Mouse (Mus musculus) embryonic facial prominence, embryonic 15.5 days (tissue): ENCODE results near the gene Tbc1d4. TPM values are rescaled to one million over a fixed set of nuclear protein-coding genes. Genes with fewer than 3 reads are reported as not detected.

Experiments used
- ATAC-seq: fragments of 200-750 bp; cut with Nextera tagmentation; 2 replicates; pipeline ENCODE4 v1.8.0; 2017; ENCODE audit warnings: low read depth, moderate TSS enrichment; ENCODE audit not compliant: insufficient number of reproducible peaks, low FRiP score, low TSS enrichment
- H3K27ac ChIP-seq: fragments of 300-500 bp; sonication (generic); replicated peaks from 2 replicates; pipeline ENCODE4 v1.5.1; 2015; ENCODE audit warnings: mild to moderate bottlenecking, inconsistent platforms
- H3K27me3 ChIP-seq: fragments of 300-500 bp; sonication (generic); 2 replicates; pipeline ENCODE4 v1.6.1; 2015; ENCODE audit warnings: inconsistent platforms
- H3K36me3 ChIP-seq: fragments of 300-500 bp; sonication (generic); 2 replicates; pipeline ENCODE4 v1.6.1; 2015; ENCODE audit warnings: mild to moderate bottlenecking, inconsistent platforms
- H3K4me1 ChIP-seq: fragments of 300-500 bp; sonication (generic); 2 replicates; pipeline ENCODE4 v1.6.1; 2015; ENCODE audit warnings: inconsistent platforms
- H3K4me2 ChIP-seq: fragments of 300-500 bp; sonication (generic); replicated peaks from 2 replicates; pipeline ENCODE4 v1.6.1; 2015; ENCODE audit warnings: mild to moderate bottlenecking, inconsistent platforms
- H3K4me3 ChIP-seq: fragments of 300-500 bp; sonication (generic); replicated peaks from 2 replicates; pipeline ENCODE4 v1.5.1; 2015; ENCODE audit warnings: mild to moderate bottlenecking, inconsistent platforms
- H3K9ac ChIP-seq: fragments of 300-500 bp; sonication (generic); 2 replicates; pipeline ENCODE4 v1.6.1; 2015; ENCODE audit warnings: inconsistent platforms
- H3K9me3 ChIP-seq: fragments of 300-500 bp; sonication (generic); replicated peaks from 2 replicates; pipeline ENCODE4 v1.6.1; 2016; ENCODE audit warnings: inconsistent platforms
- WGBS: fragments of 180-500 bp; shearing (Covaris S2); methylation state at CpG from one replicate; pipeline ENCODE4 v1.1.7; 2015; 5-methylcytosine and 5-hydroxymethylcytosine counted together
- polyA plus RNA-seq: library from polyadenylated mRNA; unstranded; fragments of >200 nt; fragmentation: Nextera tagmentation; extraction: Ambion mirVana; gene quantifications from 2 replicates; pipeline ENCODE4 v1.2.1, GENCODE M21; 2015

Gene Tbc1d4
- polyA plus RNA-seq, 1 experiment from 2014 or later, result 15.1 TPM

DNA sequence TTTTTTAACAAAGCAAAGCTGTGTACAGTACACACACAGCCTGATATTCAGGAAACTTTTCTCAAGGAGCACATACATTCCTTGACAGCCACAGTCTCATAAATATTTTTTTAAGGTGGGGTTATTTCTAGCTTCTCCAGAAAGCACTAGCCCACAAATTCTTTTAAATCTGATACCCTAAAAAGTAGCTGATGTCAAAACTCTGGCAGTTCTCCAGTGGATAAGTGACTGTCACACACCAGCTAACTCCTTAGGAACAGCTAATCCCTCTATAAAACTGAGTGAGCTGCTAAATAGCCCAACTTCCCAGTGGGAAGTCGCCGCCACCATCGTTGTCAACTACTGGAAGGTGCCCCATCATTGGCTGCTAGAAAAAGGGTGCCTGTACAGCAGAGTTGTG is 43.3 kb downstream of the Tbc1d4 start:
- no peaks in the 10 kb centered on the region for H3K36me3 ChIP-seq
- 75% methylated on average over 3 of the region's 3 CpGs for WGBS
- H3K4me1 ChIP-seq, result no peaks in the 10 kb centered on the region
- no peak for ATAC-seq
- H3K4me2 ChIP-seq, result no peak overlapping the region
- no peaks in the 10 kb centered on the region for H3K9me3 ChIP-seq
- no peaks in the 10 kb centered on the region for H3K27me3 ChIP-seq
- no peak overlapping the region for H3K4me3 ChIP-seq
- H3K9ac ChIP-seq, result no peak overlapping the region
- H3K27ac ChIP-seq, result no peak overlapping the region

DNA sequence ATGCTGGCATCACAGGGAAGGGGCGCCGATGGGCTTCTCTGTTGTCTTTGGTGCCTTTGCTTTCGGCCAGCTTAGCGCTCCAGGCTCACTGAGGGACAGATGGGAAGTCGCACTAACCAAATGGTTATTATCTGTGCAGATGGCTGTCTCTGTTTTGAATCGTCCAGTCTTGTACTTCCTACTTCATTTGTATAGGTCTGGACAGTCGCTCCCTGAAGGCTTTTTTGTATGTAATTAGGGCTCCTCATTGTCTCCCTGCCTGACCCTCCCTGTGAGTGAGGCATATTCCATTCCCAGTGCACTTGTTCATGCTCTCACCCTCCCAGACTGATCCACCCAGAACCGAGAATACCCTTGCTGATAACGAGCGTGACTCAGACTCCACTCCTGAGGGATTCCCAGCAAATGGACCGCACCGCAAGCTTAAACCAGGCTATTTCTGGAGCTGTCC is 47.7 kb downstream of the Tbc1d4 start:
- Histone ChIP-seq H3K4me2 (no peak overlapping the region), H3K27me3 (no peaks in the 10 kb centered on the region), H3K4me3 (no peak overlapping the region), H3K4me1 (no peaks in the 10 kb centered on the region), H3K27ac (no peak overlapping the region), H3K36me3 (no peaks in the 10 kb centered on the region), H3K9ac (no peak overlapping the region), H3K9me3 (no peaks in the 10 kb centered on the region)
- 65% methylated on average over 12 of the region's 12 CpGs for WGBS
- ATAC-seq, result no peak

DNA sequence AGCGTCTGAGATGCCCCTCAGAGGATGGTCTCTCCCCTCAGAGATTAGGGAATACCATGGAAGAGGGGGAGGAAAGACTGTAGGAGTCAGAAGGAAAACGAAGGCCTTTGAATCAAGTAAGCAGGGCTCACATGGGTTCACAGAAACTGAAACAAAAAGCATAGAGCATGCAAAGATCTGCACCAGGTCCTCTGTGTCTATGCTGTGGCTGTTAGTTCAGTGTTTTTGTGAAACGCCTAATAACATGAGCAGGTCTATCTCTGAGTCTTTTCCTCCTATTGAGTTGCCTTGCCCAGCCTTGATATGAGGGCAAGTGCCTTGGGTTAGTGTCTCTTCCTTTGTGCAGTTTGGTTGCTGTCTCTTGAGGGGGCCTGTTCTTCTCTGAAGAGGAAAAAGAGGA is 49.5 kb downstream of the Tbc1d4 start:
- WGBS, result 84% methylated on average over 3 of the region's 3 CpGs
- no peak overlapping the region for H3K4me3 ChIP-seq
- no peak for ATAC-seq
- H3K4me2 ChIP-seq, result no peak overlapping the region
- H3K9me3 ChIP-seq, result no peaks in the 10 kb centered on the region
- no peaks in the 10 kb centered on the region for H3K27me3 ChIP-seq
- H3K27ac ChIP-seq, result no peak overlapping the region
- H3K36me3 ChIP-seq, result no peaks in the 10 kb centered on the region
- H3K9ac ChIP-seq, result no peak overlapping the region
- H3K4me1 ChIP-seq, result no peaks in the 10 kb centered on the region

DNA sequence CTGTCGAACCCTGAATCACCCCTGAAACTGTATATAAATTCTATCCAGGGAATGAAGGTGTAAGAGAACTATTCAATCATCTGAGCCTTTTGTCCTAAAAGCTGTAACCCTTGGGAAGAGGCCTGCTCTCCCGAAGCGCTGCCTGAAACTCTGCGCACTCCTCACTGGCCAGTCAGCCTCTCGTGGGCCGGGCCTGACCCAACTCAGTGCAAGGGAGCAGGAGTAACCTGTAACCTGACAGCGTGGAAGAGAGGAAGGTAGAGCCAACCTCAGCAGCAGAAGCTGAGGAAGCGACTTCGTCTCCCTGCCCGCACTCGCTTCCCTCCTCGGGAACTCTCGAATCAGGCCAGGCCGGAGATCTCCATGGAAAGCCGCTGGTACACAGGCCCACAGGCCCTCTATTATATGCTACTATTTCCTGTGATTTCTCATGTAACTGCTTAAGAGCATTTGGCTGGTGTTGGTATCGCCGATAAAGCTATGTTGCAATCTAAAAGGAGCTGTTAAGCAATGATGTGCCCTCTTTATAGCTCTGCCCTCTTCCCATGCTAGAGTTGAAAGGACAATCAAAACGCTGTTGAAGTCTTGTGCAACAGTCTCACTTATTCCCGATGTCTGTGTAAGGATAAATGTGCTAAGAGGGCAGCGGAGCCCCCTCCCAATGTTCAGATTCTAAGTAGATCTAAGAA is 60.0 kb downstream of the Tbc1d4 start:
- H3K4me2 ChIP-seq, result no peak overlapping the region
- no peak overlapping the region for H3K9ac ChIP-seq
- no peaks in the 10 kb centered on the region for H3K36me3 ChIP-seq
- H3K4me3 ChIP-seq, result no peak overlapping the region
- no peaks in the 10 kb centered on the region for H3K9me3 ChIP-seq
- H3K4me1 ChIP-seq, result no peaks in the 10 kb centered on the region
- WGBS, result 83% methylated on average over 20 of the region's 20 CpGs
- ATAC-seq, result no peak
- H3K27me3 ChIP-seq, result no peaks in the 10 kb centered on the region
- H3K27ac ChIP-seq, result no peak overlapping the region

DNA sequence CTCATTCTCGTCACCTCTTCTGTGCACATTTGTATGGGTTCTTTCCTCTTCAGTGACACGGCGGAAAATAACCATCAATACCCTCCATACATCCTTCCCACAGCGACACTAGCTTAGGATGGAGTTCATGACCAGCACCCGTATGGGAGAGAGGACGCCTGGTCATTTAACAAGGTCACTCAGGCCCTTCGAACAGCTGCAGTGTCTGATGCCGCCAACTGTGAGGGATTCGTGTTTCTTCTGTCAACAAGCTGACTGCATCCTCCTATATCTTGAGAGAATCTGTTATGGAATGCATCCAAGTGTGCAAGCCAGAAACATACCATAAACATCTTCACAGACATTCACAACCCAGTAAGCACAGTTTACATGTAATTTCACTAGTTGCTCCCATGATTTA is 67.1 kb downstream of the Tbc1d4 start:
- H3K27ac ChIP-seq, result no peak overlapping the region
- H3K9me3 ChIP-seq, result no peaks in the 10 kb centered on the region
- no peak overlapping the region for H3K9ac ChIP-seq
- 0 out of 2 replicates have a peak, but pooled peaks have one; percentile 15 for ATAC-seq
- no peaks in the 10 kb centered on the region for H3K27me3 ChIP-seq
- 74% methylated on average over 9 of the region's 9 CpGs for WGBS
- no peaks in the 10 kb centered on the region for H3K36me3 ChIP-seq
- no peaks in the 10 kb centered on the region for H3K4me1 ChIP-seq
- H3K4me3 ChIP-seq, result no peak overlapping the region
- no peak overlapping the region for H3K4me2 ChIP-seq

DNA sequence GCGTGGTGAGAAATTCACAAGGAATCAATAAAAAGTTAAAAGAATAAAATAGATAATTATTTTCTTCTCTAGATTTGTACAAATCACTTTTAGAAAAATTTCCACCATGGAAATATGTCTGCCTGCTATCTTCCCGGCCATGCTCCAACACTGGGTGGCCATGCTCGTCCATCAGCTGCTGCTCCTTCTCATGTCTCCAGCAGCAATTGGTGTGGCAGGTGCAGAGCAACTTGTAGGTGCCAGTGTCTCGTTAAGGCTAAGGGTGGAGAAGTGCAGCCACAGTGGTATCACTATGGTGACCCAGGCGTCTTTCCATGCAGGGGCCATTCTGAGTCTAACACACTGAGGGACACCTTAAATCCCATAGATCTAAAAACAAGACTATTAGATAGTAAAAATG is 67.8 kb downstream of the Tbc1d4 start:
- no peak for ATAC-seq
- 88% methylated on average over 5 of the region's 5 CpGs for WGBS
- no peak overlapping the region for H3K9ac ChIP-seq
- H3K4me3 ChIP-seq, result no peak overlapping the region
- H3K36me3 ChIP-seq, result no peaks in the 10 kb centered on the region
- no peaks in the 10 kb centered on the region for H3K27me3 ChIP-seq
- H3K4me1 ChIP-seq, result no peaks in the 10 kb centered on the region
- no peak overlapping the region for H3K4me2 ChIP-seq
- no peak overlapping the region for H3K27ac ChIP-seq
- H3K9me3 ChIP-seq, result no peaks in the 10 kb centered on the region

DNA sequence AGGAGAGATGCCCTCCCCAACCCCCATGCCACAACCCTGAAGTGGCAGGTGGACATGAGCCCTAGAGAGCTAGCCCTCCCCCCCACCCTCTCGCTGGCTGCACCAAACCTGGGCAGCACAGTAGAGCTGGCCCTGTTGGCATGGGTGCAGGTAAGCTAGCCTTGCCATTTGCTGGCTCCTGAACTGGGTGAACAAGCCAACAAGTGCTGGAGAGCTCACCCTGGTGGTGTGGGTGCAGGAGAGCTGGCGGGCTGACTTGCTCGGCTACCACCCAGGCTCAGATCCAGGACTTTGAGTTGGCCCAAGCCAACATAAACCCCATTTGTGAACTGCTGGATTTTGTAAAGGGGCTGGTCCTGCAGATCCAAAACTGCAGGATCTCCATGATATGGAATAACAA is 68.5 kb downstream of the Tbc1d4 start:
- no peak for ATAC-seq
- no peak overlapping the region for H3K4me2 ChIP-seq
- 93% methylated on average over 3 of the region's 3 CpGs for WGBS

DNA sequence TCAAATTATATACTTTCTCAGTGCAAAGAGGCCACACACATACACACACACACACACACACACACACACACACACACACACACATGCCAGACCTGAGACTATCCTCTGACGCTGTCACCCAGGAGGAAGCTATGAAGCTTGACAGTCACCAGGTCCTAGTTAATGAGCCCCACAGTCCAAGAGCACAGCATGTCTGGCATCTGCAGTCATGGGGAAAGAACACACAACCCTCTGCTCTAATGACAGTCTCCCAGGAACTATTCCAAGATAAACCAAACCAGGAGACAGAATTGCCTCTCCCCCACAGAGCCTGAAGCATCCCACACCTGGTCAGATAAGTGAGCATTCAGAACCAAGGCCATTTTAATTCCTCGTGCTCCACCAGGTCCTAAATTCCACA is 71.1 kb downstream of the Tbc1d4 start:
- no peak overlapping the region for H3K4me3 ChIP-seq
- H3K9me3 ChIP-seq, result no peaks in the 10 kb centered on the region
- H3K4me2 ChIP-seq, result no peak overlapping the region
- H3K9ac ChIP-seq, result no peak overlapping the region
- H3K36me3 ChIP-seq, result no peaks in the 10 kb centered on the region
- H3K4me1 ChIP-seq, result no peaks in the 10 kb centered on the region
- no peak for ATAC-seq
- no peaks in the 10 kb centered on the region for H3K27me3 ChIP-seq
- no peak overlapping the region for H3K27ac ChIP-seq
- 57% methylated on average over 2 of the region's 2 CpGs for WGBS

More for the DNA sequence above, 68.5 kb downstream of the Tbc1d4 start:
- no peak overlapping the region for H3K9ac ChIP-seq
- no peaks in the 10 kb centered on the region for H3K36me3 ChIP-seq
- no peak overlapping the region for H3K27ac ChIP-seq
- no peak overlapping the region for H3K4me3 ChIP-seq
- no peaks in the 10 kb centered on the region for H3K27me3 ChIP-seq
- H3K4me1 ChIP-seq, result no peaks in the 10 kb centered on the region
- H3K9me3 ChIP-seq, result no peaks in the 10 kb centered on the region

DNA sequence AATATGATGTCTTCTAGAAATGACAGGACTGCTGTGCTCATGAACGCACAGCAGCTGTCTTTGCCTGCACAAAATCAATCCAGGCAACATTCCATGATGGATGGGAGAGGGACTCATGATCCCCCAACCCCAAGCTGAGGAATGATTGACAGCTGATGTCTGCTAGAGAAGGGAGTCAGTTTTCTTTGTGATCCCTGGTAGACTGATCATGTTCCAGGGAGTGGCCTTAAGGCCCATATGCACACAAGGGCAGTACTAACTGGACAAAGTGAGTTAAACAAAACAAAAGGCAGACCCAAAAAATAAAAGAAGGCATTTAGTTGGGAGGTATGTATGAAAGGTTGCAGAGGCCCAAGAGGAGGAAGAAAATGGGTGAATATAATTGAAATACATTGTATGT is 71.6 kb downstream of the Tbc1d4 start:
- H3K9me3 ChIP-seq, result no peaks in the 10 kb centered on the region
- no peak overlapping the region for H3K4me2 ChIP-seq
- H3K27me3 ChIP-seq, result no peaks in the 10 kb centered on the region
- no peaks in the 10 kb centered on the region for H3K36me3 ChIP-seq
- no peaks in the 10 kb centered on the region for H3K4me1 ChIP-seq
- H3K4me3 ChIP-seq, result no peak overlapping the region
- no peak overlapping the region for H3K9ac ChIP-seq
- 41% methylated on average over 1 of the region's 1 CpGs for WGBS
- H3K27ac ChIP-seq, result no peak overlapping the region
- ATAC-seq, result no peak

DNA sequence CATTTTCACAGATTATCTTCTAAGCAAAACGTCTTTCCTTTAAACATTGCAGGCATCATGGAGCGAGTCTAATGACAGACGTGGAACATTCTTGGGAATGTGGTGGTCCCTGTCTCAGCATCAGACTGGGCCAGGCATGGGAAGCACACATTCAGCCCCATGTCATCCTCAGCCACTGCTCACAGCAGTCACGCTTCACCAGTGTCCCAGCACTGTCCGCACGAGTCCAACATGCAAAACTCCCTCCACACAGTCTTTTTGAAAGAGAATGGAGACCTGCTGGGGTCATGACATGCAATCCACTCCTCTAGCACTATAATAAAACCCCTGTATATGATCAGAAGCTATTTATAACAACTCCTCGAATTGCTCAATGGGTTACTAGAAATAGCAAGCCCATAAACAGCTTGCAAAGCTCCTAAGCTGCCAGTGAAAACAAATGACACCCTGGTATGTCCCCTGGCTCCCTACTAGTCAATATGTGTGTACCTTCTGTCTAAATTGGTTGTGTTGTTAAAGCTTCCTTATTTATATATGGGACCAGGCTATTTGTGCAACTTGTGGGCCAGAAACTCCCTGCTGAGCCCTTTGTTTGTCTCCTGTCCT is 76.8 kb downstream of the Tbc1d4 start:
- H3K36me3 ChIP-seq, result no peaks in the 10 kb centered on the region
- no peak overlapping the region for H3K4me2 ChIP-seq
- WGBS, result 70% methylated on average over 7 of the region's 7 CpGs

DNA sequence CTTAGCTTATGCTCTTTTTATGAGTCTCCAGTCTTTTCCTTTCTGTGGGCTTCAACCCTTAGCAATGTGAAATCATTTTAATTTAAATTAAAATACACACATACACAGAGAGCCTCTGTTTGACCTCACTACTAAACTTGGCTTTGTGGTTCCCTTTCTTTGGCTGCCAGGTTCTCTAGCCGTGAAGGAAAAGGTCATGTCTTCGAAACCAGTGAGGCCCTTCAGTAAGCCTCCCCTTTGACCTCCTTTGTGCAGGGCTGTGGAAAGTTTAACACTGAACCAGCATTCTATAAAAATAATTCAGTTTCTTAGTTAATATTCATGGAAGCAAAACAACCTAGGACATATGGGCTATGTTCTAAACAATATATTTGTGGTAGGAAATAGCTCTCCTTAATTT is 78.5 kb downstream of the Tbc1d4 start:
- H3K9me3 ChIP-seq, result no peaks in the 10 kb centered on the region
- H3K4me3 ChIP-seq, result no peak overlapping the region
- no peaks in the 10 kb centered on the region for H3K27me3 ChIP-seq
- WGBS, result 56% methylated on average over 2 of the region's 2 CpGs
- H3K4me2 ChIP-seq, result no peak overlapping the region
- no peaks in the 10 kb centered on the region for H3K4me1 ChIP-seq
- no peaks in the 10 kb centered on the region for H3K36me3 ChIP-seq
- H3K9ac ChIP-seq, result no peak overlapping the region
- H3K27ac ChIP-seq, result no peak overlapping the region
- no peak for ATAC-seq

More for the DNA sequence above, 76.8 kb downstream of the Tbc1d4 start:
- no peaks in the 10 kb centered on the region for H3K4me1 ChIP-seq
- no peak for ATAC-seq
- H3K4me3 ChIP-seq, result no peak overlapping the region
- H3K9ac ChIP-seq, result no peak overlapping the region
- H3K27ac ChIP-seq, result no peak overlapping the region
- H3K27me3 ChIP-seq, result no peaks in the 10 kb centered on the region
- no peaks in the 10 kb centered on the region for H3K9me3 ChIP-seq

DNA sequence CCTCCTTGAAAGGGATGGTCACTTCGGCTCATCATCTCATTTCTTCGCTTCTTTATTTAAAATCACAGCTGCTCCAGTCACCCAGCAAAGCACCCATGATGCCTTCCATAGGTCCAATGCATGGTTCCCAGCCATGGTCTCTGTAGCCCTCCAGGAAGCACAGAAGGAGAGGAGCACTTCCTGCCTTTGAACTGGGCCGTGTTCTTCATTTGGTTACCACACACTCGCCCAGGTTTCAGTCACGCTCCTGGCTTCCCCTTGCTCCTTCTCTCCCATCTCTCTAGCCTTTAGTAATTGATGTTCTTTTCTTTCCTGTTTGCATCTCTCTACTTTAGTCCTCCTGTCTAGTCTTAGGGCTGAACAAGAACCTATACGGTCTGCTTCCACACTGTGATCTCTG is 79.8 kb downstream of the Tbc1d4 start:
- no peaks in the 10 kb centered on the region for H3K27me3 ChIP-seq
- H3K4me1 ChIP-seq, result no peaks in the 10 kb centered on the region
- H3K4me2 ChIP-seq, result no peak overlapping the region
- H3K9ac ChIP-seq, result no peak overlapping the region
- no peak overlapping the region for H3K4me3 ChIP-seq
- ATAC-seq, result no peak
- H3K36me3 ChIP-seq, result no peaks in the 10 kb centered on the region
- H3K9me3 ChIP-seq, result no peaks in the 10 kb centered on the region
- WGBS, result 88% methylated on average over 6 of the region's 6 CpGs
- no peak overlapping the region for H3K27ac ChIP-seq
